Mouse (Mus musculus) liver, embryonic 14.5 days (tissue): ENCODE results near the gene Neurl1a. TPM values are rescaled to one million over a fixed set of nuclear protein-coding genes. Genes with fewer than 3 reads are reported as not detected.

ENCODE experiments used
- ATAC-seq: fragments of 200-750 bp; cut with Nextera tagmentation; 2 replicates; pipeline ENCODE4 v1.8.0; 2017; ENCODE audit warnings: moderate number of reproducible peaks, mild to moderate bottlenecking, moderate library complexity; ENCODE audit not compliant: insufficient read depth
- DNase-seq, 3 experiments: peaks; one replicate each; pipeline ENCODE4 v3.0.0-alpha.2; 2012 to 2013; ENCODE audit warnings: low read depth in 3 of 3, low spot score in 3 of 3
- H3K27ac ChIP-seq: fragments of 300-500 bp; sonication (generic); 2 replicates; pipeline ENCODE4 v1.5.1; 2014; ENCODE audit warnings: moderate library complexity, mild to moderate bottlenecking, control low read depth, inconsistent platforms
- H3K27me3 ChIP-seq: fragments of 300-500 bp; sonication (generic); 2 replicates; pipeline ENCODE4 v1.6.1; 2014; ENCODE audit warnings: mild to moderate bottlenecking, low read length, moderate library complexity; ENCODE audit not compliant: control insufficient read depth, insufficient read depth
- H3K36me3 ChIP-seq: fragments of 300-500 bp; sonication (generic); replicated peaks from 2 replicates; pipeline ENCODE4 v1.6.1; 2014; ENCODE audit warnings: low read depth; ENCODE audit not compliant: control insufficient read depth, insufficient read depth
- H3K4me1 ChIP-seq, 2 experiments: fragments of 200-500 bp in 1 of 2; fragments of 300-500 bp in 1 of 2; sonication (generic) in 1 of 2; replicated peaks; 2 replicates each; pipeline ENCODE4 v1.6.1; 2012 to 2014; ENCODE audit warnings: antibody characterized with exemption in 1 of 2, inconsistent platforms in 1 of 2, low read length in 1 of 2; ENCODE audit not compliant: control insufficient read depth in 2 of 2, insufficient read depth in 2 of 2
- H3K4me2 ChIP-seq: fragments of 300-500 bp; sonication (generic); 2 replicates; pipeline ENCODE4 v1.6.1; 2014; ENCODE audit warnings: low read depth, mild to moderate bottlenecking, control low read depth, moderate library complexity
- H3K4me3 ChIP-seq, 2 experiments: fragments of 200-500 bp in 1 of 2; fragments of 300-500 bp in 1 of 2; sonication (generic) in 1 of 2; 2 replicates each; pipeline ENCODE4 v1.5.1; 2012 to 2014; ENCODE audit warnings: low read depth in 2 of 2, low read length in 2 of 2, mild to moderate bottlenecking in 2 of 2, control low read depth in 1 of 2, inconsistent platforms in 1 of 2, moderate library complexity in 1 of 2; ENCODE audit not compliant: insufficient read depth in 1 of 2
- H3K9ac ChIP-seq: fragments of 300-500 bp; sonication (generic); replicated peaks from 2 replicates; pipeline ENCODE4 v1.6.1; 2014; ENCODE audit warnings: mild to moderate bottlenecking, control low read depth, moderate library complexity
- H3K9me3 ChIP-seq: fragments of 300-500 bp; sonication (generic); 2 replicates; pipeline ENCODE4 v1.6.1; 2016; ENCODE audit warnings: low read length, mixed read lengths; ENCODE audit not compliant: control insufficient read depth
- CTCF ChIP-seq: IDR thresholded peaks from 2 replicates; pipeline ENCODE4 v1.5.1; 2016; ENCODE audit warnings: antibody characterized with exemption, low read depth, control low read depth
- EP300 ChIP-seq: IDR thresholded peaks from 2 replicates; pipeline ENCODE4 v1.6.1; 2016; ENCODE audit warnings: antibody characterized with exemption, low read depth
- WGBS: fragments of 180-500 bp; shearing (Covaris S2); extraction: QIAGEN DNeasy Blood & Tissue Kit; methylation state at CpG from one replicate; pipeline ENCODE4 v1.1.7; 2014; ENCODE audit not compliant: insufficient replicate concordance; 5-methylcytosine and 5-hydroxymethylcytosine counted together
- polyA plus RNA-seq, 2 experiments: library from polyadenylated mRNA; depleted of rRNA in 1 of 2; stranded (reverse) in 1 of 2; unstranded in 1 of 2; fragments of >200 nt; fragmentation: Nextera tagmentation in 1 of 2; extraction: Ambion mirVana in 1 of 2; gene quantifications; 2 replicates each; pipeline versions ENCODE4 v1.2.1 to v1.2.3; 2012 to 2014

Neurl1a gene
- polyA plus RNA-seq, 2 experiments: 0.53 to 0.70 TPM

DNA sequence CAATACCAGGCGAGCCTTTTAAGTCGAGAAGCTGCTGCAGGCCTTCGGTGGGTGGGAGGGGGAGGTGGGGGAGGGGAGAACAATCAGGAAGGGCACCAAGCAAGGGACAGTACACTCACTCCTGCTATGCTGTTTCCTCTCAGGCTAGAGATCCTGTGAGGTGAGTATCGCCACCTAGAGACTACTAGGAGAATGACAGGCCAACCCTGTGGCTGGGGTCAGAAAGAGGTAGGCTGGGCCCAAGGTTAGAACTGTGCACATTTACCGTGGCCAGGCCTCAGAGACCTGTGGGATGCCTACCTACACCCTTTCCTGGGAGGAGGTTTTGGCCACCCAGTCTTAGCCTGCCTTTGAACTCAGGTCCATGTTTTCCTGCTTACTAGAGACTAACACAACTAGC is 81.0 kb downstream of the Neurl1a start:
- TF ChIP-seq EP300 (no peak), CTCF (peak; percentile 78)
- WGBS: 6% methylated on average over 5 of the region's 5 CpGs
- Histone ChIP-seq H3K27ac (no peak overlapping the region), H3K4me3 (no peak overlapping the region), H3K36me3 (no peaks in the 10 kb centered on the region), H3K4me2 (no peak overlapping the region), H3K27me3 (no peaks in the 10 kb centered on the region; the same call in 1 of the 2 replicates), H3K9ac (no peak overlapping the region), H3K4me1 (no peaks in the 10 kb centered on the region), H3K9me3 (no peaks in the 10 kb centered on the region)
- ATAC-seq (no peak), DNase-seq (no peak)

- Histone ChIP-seq H3K9ac (no peak overlapping the region), H3K4me2 (no peak overlapping the region), H3K27ac (no peak overlapping the region), H3K27me3 (no peaks in the 10 kb centered on the region), H3K36me3 (no peaks in the 10 kb centered on the region), H3K4me1 (no peaks in the 10 kb centered on the region), H3K9me3 (no peaks in the 10 kb centered on the region), H3K4me3 (no peak overlapping the region)
- no peak for DNase-seq
- WGBS: 69% methylated on average over 8 of the region's 8 CpGs
- TF ChIP-seq CTCF: no peak
- no peak for TF ChIP-seq EP300
- no peak for ATAC-seq
Observed at GRCm38 (mm10) chr19:47261196-47261595, 82.6 kb downstream of the Neurl1a start.

- TF ChIP-seq CTCF: no peak
- TF ChIP-seq EP300: no peak
- no peak overlapping the region for H3K27ac ChIP-seq
- no peaks in the 10 kb centered on the region for H3K27me3 ChIP-seq
- no peak overlapping the region for H3K4me3 ChIP-seq
- no peak overlapping the region for H3K4me2 ChIP-seq
- WGBS: 51% methylated on average over 8 of the region's 8 CpGs
- ATAC-seq (no peak), DNase-seq (no peak)
- no peak overlapping the region for H3K9ac ChIP-seq
- H3K4me1 ChIP-seq: no peaks in the 10 kb centered on the region
- no peaks in the 10 kb centered on the region for H3K9me3 ChIP-seq
- no peaks in the 10 kb centered on the region for H3K36me3 ChIP-seq
Observed at GRCm38 (mm10) chr19:47263621-47264020, 85.0 kb downstream of the Neurl1a start.

- DNase-seq: peak in 1 of 3 experiments; percentile 12
- H3K36me3 ChIP-seq: no peaks in the 10 kb centered on the region
- ATAC-seq: 0 out of 2 replicates have a peak, but pooled peaks have one; percentile 26
- no peak overlapping the region for H3K4me2 ChIP-seq
- H3K27me3 ChIP-seq: no peaks in the 10 kb centered on the region
- TF ChIP-seq EP300: no peak
- TF ChIP-seq CTCF: peak; percentile 77
- H3K27ac ChIP-seq: no peak overlapping the region
- H3K4me1 ChIP-seq: no peaks in the 10 kb centered on the region
- H3K9ac ChIP-seq: no peak overlapping the region
- H3K9me3 ChIP-seq: no peaks in the 10 kb centered on the region
- WGBS: 46% methylated on average over 11 of the region's 11 CpGs
- no peak overlapping the region for H3K4me3 ChIP-seq
Observed at GRCm38 (mm10) chr19:47264322-47265092, 85.9 kb downstream of the Neurl1a start.

DNA sequence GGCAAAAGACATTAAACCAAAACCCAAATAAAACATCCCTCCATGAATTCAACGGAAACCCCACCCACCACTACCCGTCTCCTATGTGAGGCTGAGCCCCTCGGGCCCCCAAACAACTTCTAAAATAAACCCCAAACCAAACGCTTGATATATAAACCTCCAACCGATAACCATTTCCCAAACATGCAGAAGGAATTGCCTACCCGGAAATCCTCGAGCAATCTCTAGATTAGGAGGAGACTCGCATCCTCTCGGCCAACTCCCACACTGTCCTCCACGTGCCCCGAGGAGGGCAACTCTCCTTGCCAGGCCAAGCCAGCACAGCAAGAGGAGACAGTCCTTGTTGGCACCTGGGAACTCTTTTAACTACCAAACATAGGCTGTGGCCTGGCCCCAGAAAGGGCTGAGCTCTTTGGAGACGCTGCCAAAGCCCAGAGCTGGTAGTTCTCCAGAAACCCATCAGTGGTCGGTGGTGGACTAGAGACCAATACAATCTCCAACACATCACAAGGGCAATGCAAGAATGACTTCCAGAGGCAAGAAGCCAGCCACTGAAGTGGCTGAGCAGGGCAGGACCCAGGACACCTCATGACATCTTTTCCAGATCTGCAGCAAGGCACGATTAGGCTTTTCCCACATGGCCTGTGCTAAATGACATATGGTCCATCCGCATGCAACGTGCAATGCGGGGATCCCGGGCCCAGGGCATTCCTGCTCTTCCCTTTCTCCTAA is 87.6 kb downstream of the Neurl1a start:
- Histone ChIP-seq H3K36me3 (no peaks in the 10 kb centered on the region), H3K27me3 (no peaks in the 10 kb centered on the region), H3K9me3 (no peaks in the 10 kb centered on the region), H3K4me2 (no peak overlapping the region), H3K4me3 (no peak overlapping the region), H3K4me1 (no peaks in the 10 kb centered on the region), H3K9ac (no peak overlapping the region), H3K27ac (no peak overlapping the region)
- 72% methylated on average over 18 of the region's 18 CpGs for WGBS
- TF ChIP-seq EP300 (no peak), CTCF (no peak)
- ATAC-seq (no peak), DNase-seq (no peak)
